Mouse (Mus musculus): ENCODE measurements around the gene Npr2. TPM values are rescaled to one million over a fixed set of nuclear protein-coding genes. Genes with fewer than 3 reads are reported as not detected.
A peak's percentile ranks its signal among the peaks of the same experiment; 100 is the strongest.

Gene Npr2
- polyA plus RNA-seq, 1 experiment from 2014 or later = 10.6 TPM

- no peaks in the 10 kb centered on the region for H3K9me3 ChIP-seq
- no peaks in the 10 kb centered on the region for H3K4me1 ChIP-seq
- no peak overlapping the region for H3K4me2 ChIP-seq
- H3K36me3 ChIP-seq = no peaks in the 10 kb centered on the region
- no peak overlapping the region for H3K9ac ChIP-seq
- no peak for ATAC-seq (ENCODE audit: borderline replicate concordance, extremely low read depth, low FRiP score, low TSS enrichment)
- no peak overlapping the region for H3K27ac ChIP-seq
- H3K27me3 ChIP-seq = no peaks in the 10 kb centered on the region
- H3K4me3 ChIP-seq = no peak overlapping the region
- WGBS = 76% methylated on average over 7 of the region's 7 CpGs
Observed at GRCm38 (mm10) chr4:43598650-43599380, 32.9 kb upstream of the Npr2 start.

GRCm38 (mm10) chr4:43600195-43600934, 31.4 kb upstream of the Npr2 start:
- Histone ChIP-seq H3K27ac (no peak overlapping the region), H3K4me2 (no peak overlapping the region), H3K9ac (no peak overlapping the region), H3K9me3 (no peaks in the 10 kb centered on the region), H3K36me3 (no peaks in the 10 kb centered on the region), H3K4me1 (no peaks in the 10 kb centered on the region), H3K4me3 (no peak overlapping the region), H3K27me3 (no peaks in the 10 kb centered on the region)
- 66% methylated on average over 9 of the region's 9 CpGs for whole genome bisulfite sequencing
- no peak for ATAC-seq (ENCODE audit: borderline replicate concordance, extremely low read depth, low FRiP score, low TSS enrichment)

DNA sequence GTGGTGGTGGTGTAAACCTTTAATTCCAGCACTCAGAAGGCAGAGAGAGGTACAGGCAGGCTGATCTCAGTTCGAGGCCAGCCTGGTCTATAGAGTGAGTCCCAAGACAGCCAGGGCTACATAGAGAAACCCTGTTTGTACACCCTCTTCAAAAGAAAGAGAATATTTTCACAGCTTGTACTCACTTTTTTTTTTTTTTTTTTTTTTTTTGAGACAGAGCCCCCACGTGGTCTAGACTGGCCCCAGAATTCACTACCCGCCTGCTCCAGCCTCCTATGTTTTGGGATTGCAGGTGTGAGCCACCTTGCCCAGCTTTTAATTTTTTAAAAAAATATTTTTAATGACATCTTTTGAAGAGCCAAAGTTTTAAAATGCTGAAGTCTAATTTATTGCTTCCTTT, 27.6 kb upstream of the Npr2 start:
- H3K27ac ChIP-seq = no peak overlapping the region
- H3K27me3 ChIP-seq = no peaks in the 10 kb centered on the region
- ATAC-seq (ENCODE audit: borderline replicate concordance, extremely low read depth, low FRiP score, low TSS enrichment) = no peak
- H3K9me3 ChIP-seq = no peaks in the 10 kb centered on the region
- H3K9ac ChIP-seq = no peak overlapping the region
- H3K36me3 ChIP-seq = no peaks in the 10 kb centered on the region
- no peaks in the 10 kb centered on the region for H3K4me1 ChIP-seq
- no peak overlapping the region for H3K4me3 ChIP-seq
- no peak overlapping the region for H3K4me2 ChIP-seq
- 59% methylated on average over 3 of the region's 3 CpGs for WGBS

DNA sequence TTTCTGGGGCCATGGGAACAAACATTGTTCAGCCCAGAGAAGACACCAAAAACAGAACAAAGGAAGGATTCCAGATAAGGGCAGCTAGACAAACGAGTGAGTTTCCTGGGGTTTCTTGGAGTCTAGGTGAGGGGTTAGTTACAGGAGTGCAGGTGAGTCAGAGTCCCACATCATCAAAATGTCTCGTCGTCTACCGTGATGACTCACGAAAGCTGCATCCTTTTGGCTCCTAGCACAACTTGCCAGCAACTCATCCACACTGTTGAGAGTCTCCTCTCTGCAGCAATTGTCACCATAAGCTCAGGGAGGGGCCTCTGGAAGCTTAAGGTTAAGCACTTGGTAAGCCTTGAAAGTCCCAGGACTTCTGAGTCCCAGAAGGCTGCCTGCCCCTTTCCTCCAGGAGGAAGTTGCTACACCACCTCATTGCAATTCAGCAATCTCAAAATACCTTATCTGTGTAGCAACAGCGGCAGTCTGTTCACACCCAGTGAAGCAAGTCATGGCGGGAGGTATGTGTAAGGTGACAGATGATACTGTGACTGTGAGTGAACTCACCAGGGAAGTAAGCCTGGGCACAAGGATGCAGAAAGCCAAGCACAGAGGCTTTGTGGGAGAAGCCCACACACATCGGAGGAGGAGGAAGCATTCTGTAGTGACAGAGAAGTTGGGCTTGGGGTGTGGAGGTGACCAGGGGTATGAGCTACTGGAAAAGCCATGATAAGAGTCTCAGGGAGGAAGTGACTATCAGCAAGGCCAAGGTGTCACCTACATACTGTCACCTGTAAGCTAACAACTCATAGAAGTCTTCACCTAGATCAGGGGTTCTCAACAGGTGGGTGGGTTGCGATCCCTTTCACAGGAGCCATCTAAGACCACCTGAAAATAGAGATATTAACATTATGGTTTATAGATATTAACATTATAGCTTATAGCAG, 26.7 kb upstream of the Npr2 start:
- H3K4me3 ChIP-seq = no peak overlapping the region
- WGBS = 56% methylated on average over 9 of the region's 9 CpGs
- H3K4me1 ChIP-seq = no peaks in the 10 kb centered on the region
- H3K27ac ChIP-seq = no peak overlapping the region
- no peak for ATAC-seq (ENCODE audit: borderline replicate concordance, extremely low read depth, low FRiP score, low TSS enrichment)
- no peaks in the 10 kb centered on the region for H3K36me3 ChIP-seq
- H3K4me2 ChIP-seq = no peak overlapping the region
- no peaks in the 10 kb centered on the region for H3K9me3 ChIP-seq
- H3K27me3 ChIP-seq = no peaks in the 10 kb centered on the region
- H3K9ac ChIP-seq = no peak overlapping the region

GRCm38 (mm10) chr4:43612534-43612933, 19.2 kb upstream of the Npr2 start:
- no peak overlapping the region for H3K4me2 ChIP-seq
- no peak overlapping the region for H3K27ac ChIP-seq
- H3K9me3 ChIP-seq = no peaks in the 10 kb centered on the region
- H3K9ac ChIP-seq = no peak overlapping the region
- no peaks in the 10 kb centered on the region for H3K27me3 ChIP-seq
- ATAC-seq (ENCODE audit: borderline replicate concordance, extremely low read depth, low FRiP score, low TSS enrichment) = no peak
- no peak overlapping the region for H3K4me3 ChIP-seq
- 56% methylated on average over 10 of the region's 10 CpGs for WGBS
- no peaks in the 10 kb centered on the region for H3K4me1 ChIP-seq
- no peaks in the 10 kb centered on the region for H3K36me3 ChIP-seq

DNA sequence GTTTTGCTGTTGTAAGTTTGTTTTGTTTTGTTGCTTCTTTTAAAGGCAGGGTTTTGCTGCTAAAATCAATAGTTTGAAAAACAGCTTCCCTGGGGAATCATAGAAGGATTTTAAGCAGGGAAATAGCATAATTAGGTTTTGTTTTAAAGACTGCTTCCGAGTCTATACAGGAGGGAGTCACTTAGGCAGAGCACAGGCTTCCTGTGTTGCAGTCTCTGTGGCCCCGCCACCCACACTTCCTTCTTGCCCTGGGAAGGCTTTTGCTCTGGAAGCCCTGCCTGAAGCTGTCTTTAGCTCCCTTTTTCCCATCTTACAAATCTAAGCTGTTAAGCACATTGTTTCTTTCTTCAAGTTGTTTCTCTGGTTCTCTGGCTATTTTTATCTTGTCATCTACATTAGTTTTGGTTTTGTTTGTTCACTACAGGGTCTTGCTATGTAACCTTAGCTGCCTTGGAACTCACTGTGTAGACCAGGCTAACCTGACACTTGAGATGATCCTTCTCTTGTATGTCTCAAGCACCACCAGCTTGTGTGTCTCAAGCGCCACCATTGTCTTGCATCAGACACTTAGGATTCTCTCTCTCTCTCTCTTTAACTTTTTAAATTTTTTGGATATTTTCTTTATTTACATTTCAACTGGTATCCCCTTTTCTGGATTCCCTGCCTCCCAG, 18.5 kb upstream of the Npr2 start:
- H3K4me3 ChIP-seq = no peak overlapping the region
- no peaks in the 10 kb centered on the region for H3K9me3 ChIP-seq
- WGBS = 43% methylated on average over 3 of the region's 3 CpGs
- no peaks in the 10 kb centered on the region for H3K4me1 ChIP-seq
- no peak for ATAC-seq (ENCODE audit: borderline replicate concordance, extremely low read depth, low FRiP score, low TSS enrichment)
- H3K27ac ChIP-seq = no peak overlapping the region
- no peaks in the 10 kb centered on the region for H3K36me3 ChIP-seq
- H3K4me2 ChIP-seq = no peak overlapping the region
- H3K9ac ChIP-seq = no peak overlapping the region
- no peaks in the 10 kb centered on the region for H3K27me3 ChIP-seq

- H3K4me3 ChIP-seq = no peak overlapping the region
- H3K9me3 ChIP-seq = peaks cover 6% of the 10 kb centered on the region
- 60% methylated on average over 4 of the region's 4 CpGs for WGBS
- no peaks in the 10 kb centered on the region for H3K36me3 ChIP-seq
- no peaks in the 10 kb centered on the region for H3K27me3 ChIP-seq
- no peak for ATAC-seq (ENCODE audit: borderline replicate concordance, extremely low read depth, low FRiP score, low TSS enrichment)
- no peak overlapping the region for H3K27ac ChIP-seq
- H3K4me2 ChIP-seq = no peak overlapping the region
- H3K4me1 ChIP-seq = no peaks in the 10 kb centered on the region
- no peak overlapping the region for H3K9ac ChIP-seq
Observed at GRCm38 (mm10) chr4:43620146-43620778, 11.5 kb upstream of the Npr2 start.

GRCm38 (mm10) chr4:43629106-43629817, 2.5 kb upstream of the Npr2 start:
- Histone ChIP-seq H3K4me2 (no peak overlapping the region), H3K4me3 (no peak overlapping the region), H3K27ac (no peak overlapping the region), H3K9me3 (peaks cover 10% of the 10 kb centered on the region), H3K9ac (no peak overlapping the region), H3K27me3 (no peaks in the 10 kb centered on the region), H3K36me3 (no peaks in the 10 kb centered on the region), H3K4me1 (peaks cover 29% of the 10 kb centered on the region)
- 44% methylated on average over 20 of the region's 20 CpGs for WGBS
- ATAC-seq (ENCODE audit: borderline replicate concordance, extremely low read depth, low FRiP score, low TSS enrichment) = no peak

GRCm38 (mm10) chr4:43630030-43630581, 1.6 kb upstream of the Npr2 start:
- 6% methylated on average over 5 of the region's 5 CpGs for WGBS
- Histone ChIP-seq H3K9ac (peak overlapping the region; percentile 20; the same call in 1 of the 2 replicates), H3K36me3 (no peaks in the 10 kb centered on the region), H3K27ac (peak overlapping the region; percentile 78), H3K4me1 (peaks cover 29% of the 10 kb centered on the region), H3K27me3 (no peaks in the 10 kb centered on the region), H3K4me2 (peak overlapping the region; percentile 29), H3K4me3 (no peak overlapping the region), H3K9me3 (peaks cover 5% of the 10 kb centered on the region)
- ATAC-seq (ENCODE audit: borderline replicate concordance, extremely low read depth, low FRiP score, low TSS enrichment) = peak; percentile 20; the same call in 1 of the 2 replicates

DNA sequence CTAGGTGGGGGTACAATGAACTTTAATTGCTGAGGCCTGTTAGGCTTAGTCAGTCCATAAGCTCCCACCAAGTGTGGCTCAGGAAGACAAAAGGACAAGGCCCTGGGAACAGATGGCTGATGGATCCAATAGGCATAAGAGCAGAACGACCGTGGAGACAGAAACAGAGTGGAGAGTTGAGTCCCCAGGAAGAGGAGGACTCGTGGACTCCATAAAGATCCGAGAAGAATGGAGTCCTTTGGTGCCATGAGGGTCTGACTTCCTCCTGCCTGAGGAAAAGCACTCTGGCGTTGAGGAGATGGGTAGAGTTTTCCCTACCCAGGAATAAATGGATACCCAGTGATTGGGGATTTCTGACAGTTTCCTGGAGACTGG, 1.1 kb upstream of the Npr2 start:
- ATAC-seq (ENCODE audit: borderline replicate concordance, extremely low read depth, low FRiP score, low TSS enrichment) = no peak
- H3K9ac ChIP-seq = 0 out of 2 replicates have a peak overlapping the region, but pooled peaks have one; percentile 87

More for the DNA sequence above, 1.1 kb upstream of the Npr2 start:
- Histone ChIP-seq H3K9me3 (no peaks in the 10 kb centered on the region), H3K27ac (peak overlapping the region; percentile 78), H3K4me3 (peak overlapping the region; percentile 75), H3K36me3 (no peaks in the 10 kb centered on the region), H3K4me1 (peaks cover 29% of the 10 kb centered on the region), H3K4me2 (peak overlapping the region; percentile 94), H3K27me3 (no peaks in the 10 kb centered on the region)
- WGBS = 25% methylated on average over 5 of the region's 5 CpGs

All from lung, embryonic 15.5 days (tissue).